Mouse (Mus musculus): ENCODE measurements around the gene Nceh1. TPM values are rescaled to one million over a fixed set of nuclear protein-coding genes. Genes with fewer than 3 reads are reported as not detected.
A peak's percentile ranks its signal among the peaks of the same experiment; 100 is the strongest.

Nceh1 gene
- total and polyA plus RNA-seq, 3 experiments = 8.2 to 9.3 TPM; not detected in 1

DNA sequence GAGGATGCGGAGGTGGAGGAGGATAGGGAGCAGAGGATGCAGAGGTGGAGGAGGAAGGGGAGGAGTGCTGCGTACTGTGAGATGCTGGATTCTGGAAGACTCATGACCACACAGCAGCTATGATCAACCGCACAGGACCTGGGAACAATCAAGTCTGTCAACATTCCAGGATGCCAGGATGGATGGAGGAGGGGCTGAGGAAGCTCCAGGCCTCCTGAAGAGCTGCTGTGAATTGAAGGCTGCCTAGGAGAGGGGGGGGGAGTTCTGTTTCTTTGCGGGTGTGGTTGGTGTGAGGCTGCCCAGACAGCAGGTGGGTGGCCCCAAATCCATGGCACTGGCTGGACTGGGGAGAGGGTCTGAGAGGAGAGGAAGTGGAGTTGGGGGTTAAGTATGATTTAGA is 23.9 kb upstream of the Nceh1 start:
- Histone ChIP-seq H3K9ac (ENCODE audit: control insufficient read depth, low read depth, low read length, poor library complexity, severe bottlenecking) (no peak overlapping the region), H3K27me3 (ENCODE audit: control insufficient read depth in 1 of 2, insufficient read depth in 2 of 2, low read length in 2 of 2) (no peaks in the 10 kb centered on the region), H3K79me2 (ENCODE audit: control insufficient read depth, insufficient read depth, low read length, poor library complexity) (no peaks in the 10 kb centered on the region), H3K4me3 (ENCODE audit: control insufficient read depth in 1 of 2, insufficient read depth in 1 of 2, low read depth in 2 of 2, low read length in 2 of 2) (no peak overlapping the region), H3K9me3 (replicated peaks; ENCODE audit: insufficient read depth, low read length) (no peaks in the 10 kb centered on the region), H3K27ac (ENCODE audit: control insufficient read depth, low read depth, low read length) (no peak overlapping the region), H3K4me1 (ENCODE audit: control insufficient read depth in 1 of 2, insufficient read depth in 2 of 2, low read length in 2 of 2) (peaks cover 9 to 19% of the 10 kb centered on the region in 2 experiments), H3K36me3 (ENCODE audit: control insufficient read depth in 1 of 2, insufficient read depth in 2 of 2, low read length in 2 of 2) (peaks cover 0 to 23% of the 10 kb centered on the region in 2 experiments; a peak in 2 of 4 replicates)
- DNase-seq (ENCODE audit: low read depth, low spot score) = no peak
- TF ChIP-seq MXI1 (IDR thresholded peaks at IDR 0.05; ENCODE audit: low read depth, low read length) (no peak), KAT2A (conservative IDR thresholded peaks at IDR 0.05; ENCODE audit: low read depth, low read length) (no peak), ELF1 (IDR thresholded peaks at IDR 0.05; ENCODE audit: low read depth, low read length) (no peak), CHD1 (IDR thresholded peaks at IDR 0.05; ENCODE audit: low read depth, low read length) (no peak), POLR2AphosphoS5 (IDR thresholded peaks at IDR 0.05; ENCODE audit: borderline replicate concordance, low read depth, low read length) (no peak), MEF2A (IDR thresholded peaks at IDR 0.05; ENCODE audit: extremely low read depth, insufficient replicate concordance, low read depth, low read length, poor library complexity, severe bottlenecking) (no peak), BHLHE40 (IDR thresholded peaks at IDR 0.05; ENCODE audit: borderline replicate concordance, low read depth, low read length) (no peak), EP300 (IDR thresholded peaks at IDR 0.05; ENCODE audit: low read depth in 1 of 2, low read length in 2 of 2) (no peak), SIN3A (IDR thresholded peaks at IDR 0.05; ENCODE audit: low read length) (no peak), MAFK (IDR thresholded peaks at IDR 0.05; ENCODE audit: borderline replicate concordance, low read depth, low read length) (no peak), ZC3H11A (IDR thresholded peaks at IDR 0.05; ENCODE audit: low read depth, low read length) (no peak), TAL1 (IDR thresholded peaks at IDR 0.05; ENCODE audit: low read length) (no peak), NELFE (IDR thresholded peaks at IDR 0.05; ENCODE audit: low read depth, low read length) (no peak), SMC3 (IDR thresholded peaks at IDR 0.05; ENCODE audit: low read depth, low read length) (no peak), JUND (IDR thresholded peaks at IDR 0.05; ENCODE audit: low read depth, low read length) (no peak), MYB (IDR thresholded peaks at IDR 0.05; ENCODE audit: low read depth, low read length) (no peak), ZNF384 (IDR thresholded peaks at IDR 0.05; ENCODE audit: low read depth, low read length) (no peak), UBTF (IDR thresholded peaks at IDR 0.05; ENCODE audit: borderline replicate concordance, insufficient read depth, low read depth, low read length) (no peak), MAZ (IDR thresholded peaks at IDR 0.05; ENCODE audit: low read depth, low read length) (no peak)

DNA sequence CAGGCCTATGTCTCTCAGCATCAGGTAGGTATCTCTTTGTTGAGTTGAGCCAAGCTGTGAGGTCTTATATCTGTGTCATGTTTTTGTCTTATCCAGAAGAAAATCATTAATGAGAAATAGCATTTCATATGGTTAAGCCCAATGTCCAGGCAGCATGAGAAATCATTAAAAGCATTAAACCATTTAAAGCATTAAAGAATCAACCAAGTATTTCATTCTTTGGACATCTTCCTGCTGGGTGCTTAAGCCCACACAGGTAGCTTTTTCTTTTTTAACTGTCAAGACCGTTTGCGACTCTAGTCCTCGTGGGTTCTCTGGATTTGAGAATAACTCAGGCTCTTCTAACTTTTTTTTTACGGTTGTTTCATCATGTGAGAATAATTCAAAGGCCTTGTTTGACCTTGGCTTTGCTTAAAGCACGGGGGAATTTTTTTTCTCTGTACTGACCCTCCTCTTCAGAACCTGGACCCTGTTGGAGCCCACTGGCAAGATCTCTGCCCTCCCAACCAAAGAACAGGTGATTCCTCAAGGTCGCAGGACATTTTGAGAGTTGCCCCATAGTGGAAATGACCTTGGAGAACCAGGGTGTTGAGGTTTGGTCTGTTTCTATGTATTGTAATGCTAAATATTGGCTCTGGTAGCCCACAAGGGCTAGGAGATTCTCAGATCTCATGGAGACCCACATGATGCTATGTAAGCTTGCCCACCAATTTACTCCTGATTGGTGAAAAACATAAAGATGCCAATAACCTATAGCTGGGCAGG is 20.9 kb upstream of the Nceh1 start:
- Histone ChIP-seq H3K79me2 (ENCODE audit: control insufficient read depth, insufficient read depth, low read length, poor library complexity) (no peaks in the 10 kb centered on the region), H3K36me3 (ENCODE audit: control insufficient read depth in 1 of 2, insufficient read depth in 2 of 2, low read length in 2 of 2) (peaks cover 0 to 7% of the 10 kb centered on the region in 2 experiments; a peak in 2 of 4 replicates), H3K27ac (ENCODE audit: control insufficient read depth, low read depth, low read length) (no peak overlapping the region), H3K4me3 (ENCODE audit: control insufficient read depth in 1 of 2, insufficient read depth in 1 of 2, low read depth in 2 of 2, low read length in 2 of 2) (no peak overlapping the region), H3K27me3 (ENCODE audit: control insufficient read depth in 1 of 2, insufficient read depth in 2 of 2, low read length in 2 of 2) (peaks cover 0 to 2% of the 10 kb centered on the region in 2 experiments; a peak in 1 of 4 replicates), H3K9me3 (replicated peaks; ENCODE audit: insufficient read depth, low read length) (no peaks in the 10 kb centered on the region), H3K9ac (ENCODE audit: control insufficient read depth, low read depth, low read length, poor library complexity, severe bottlenecking) (no peak overlapping the region), H3K4me1 (ENCODE audit: control insufficient read depth in 1 of 2, insufficient read depth in 2 of 2, low read length in 2 of 2) (peaks cover 4 to 5% of the 10 kb centered on the region in 2 experiments; a peak in 3 of 4 replicates)
- TF ChIP-seq MAZ (IDR thresholded peaks at IDR 0.05; ENCODE audit: low read depth, low read length) (no peak), MAX (IDR thresholded peaks at IDR 0.05; ENCODE audit: low read length) (0 out of 2 replicates have a peak, but pooled peaks have one; percentile 9)
- no peak for DNase-seq (ENCODE audit: low read depth, low spot score)

Data from MEL (cell line).